13 mouse cellular contexts compared by ENCODE assay signal in genomic region chr12:31444827-31445226, GRCm38 (mm10). TPM values are rescaled to one million over a fixed set of nuclear protein-coding genes. Genes with fewer than 3 reads are reported as not detected.
DNase-seq lines count a peak whose midpoint lies in the region; ATAC-seq and TF ChIP-seq lines count a peak whose summit lies in the region.
"Had no signal": no experiment of that assay in that cellular context is flagged by ENCODE, and none has a peak within 500 bp of the region (broad histone marks: within the 10 kb centered on the region; RNA-seq: fewer than 3 reads in every experiment).

No protein-coding gene starts in this region.

- no peak overlapping the region for H3K4me3 ChIP-seq in hindbrain, embryonic 14.5 days (replicated peaks; ENCODE audit: low read length)
- no peak overlapping the region for H3K4me3 ChIP-seq in hindbrain, embryonic 13.5 days
- H3K4me3 ChIP-seq in lung, embryonic 14.5 days (ENCODE audit: low read depth, low read length): no peak overlapping the region
- no peak overlapping the region for H3K4me3 ChIP-seq in stomach, postnatal 0 days (ENCODE audit: low read depth, low read length)
- no peak overlapping the region for H3K4me3 ChIP-seq in forebrain, embryonic 15.5 days

- no peak for ATAC-seq in hindbrain, embryonic 14.5 days (ENCODE audit: low FRiP score)
- ATAC-seq in hindbrain, embryonic 13.5 days (ENCODE audit: low FRiP score): no peak
- no peak; the same call in 1 of the 2 replicates for ATAC-seq in lung, embryonic 14.5 days (ENCODE audit: insufficient read depth)
- no peak for ATAC-seq in stomach, postnatal 0 days (ENCODE audit: low FRiP score, low TSS enrichment)
- no peak for ATAC-seq in forebrain, embryonic 15.5 days (replicated peaks)
- ATAC-seq: liver, postnatal 0 days had no signal

- H3K9ac ChIP-seq in hindbrain, embryonic 14.5 days: no peak overlapping the region
- no peak overlapping the region for H3K9ac ChIP-seq in hindbrain, embryonic 13.5 days
- no peak overlapping the region for H3K9ac ChIP-seq in lung, embryonic 14.5 days
- no peak overlapping the region for H3K9ac ChIP-seq in stomach, postnatal 0 days (ENCODE audit: low read length)
- H3K9ac ChIP-seq in forebrain, embryonic 15.5 days (replicated peaks): no peak overlapping the region
- H3K9ac ChIP-seq: liver, postnatal 0 days; neural tube, embryonic 15.5 days had no signal

- 65% methylated on average over 6 of the region's 6 CpGs for WGBS in hindbrain, embryonic 14.5 days
- WGBS in hindbrain, embryonic 13.5 days: 66% methylated on average over 6 of the region's 6 CpGs
- 29% methylated on average over 6 of the region's 6 CpGs for WGBS in lung, embryonic 14.5 days
- WGBS in stomach, postnatal 0 days: 37% methylated on average over 6 of the region's 6 CpGs
- WGBS in forebrain, embryonic 15.5 days: 64% methylated on average over 6 of the region's 6 CpGs

- TF ChIP-seq CTCF in lung, embryonic 14.5 days (IDR thresholded peaks at IDR 0.05; ENCODE audit: low read depth): no peak
- no peak for TF ChIP-seq CTCF in stomach, postnatal 0 days (IDR thresholded peaks at IDR 0.05; ENCODE audit: low read depth)

- no peaks in the 10 kb centered on the region for H3K36me3 ChIP-seq in hindbrain, embryonic 14.5 days (replicated peaks; ENCODE audit: control insufficient read depth, insufficient read depth)
- no peaks in the 10 kb centered on the region for H3K36me3 ChIP-seq in hindbrain, embryonic 13.5 days
- H3K36me3 ChIP-seq in lung, embryonic 14.5 days (ENCODE audit: insufficient read depth): no peaks in the 10 kb centered on the region
- H3K36me3 ChIP-seq in stomach, postnatal 0 days (ENCODE audit: control insufficient read depth, insufficient read depth, low read length): no peaks in the 10 kb centered on the region
- H3K36me3 ChIP-seq in forebrain, embryonic 15.5 days: no peaks in the 10 kb centered on the region
- H3K36me3 ChIP-seq: embryonic facial prominence, embryonic 10.5 days; neural tube, embryonic 15.5 days had no signal

- 0 out of 2 replicates have a peak overlapping the region, but pooled peaks have one; percentile 56 for H3K4me2 ChIP-seq in hindbrain, embryonic 14.5 days (replicated peaks)
- no peak overlapping the region for H3K4me2 ChIP-seq in hindbrain, embryonic 13.5 days
- peak overlapping the region; percentile 51 for H3K4me2 ChIP-seq in lung, embryonic 14.5 days
- no peak overlapping the region for H3K4me2 ChIP-seq in stomach, postnatal 0 days (replicated peaks; ENCODE audit: low read depth)
- no peak overlapping the region for H3K4me2 ChIP-seq in forebrain, embryonic 15.5 days (replicated peaks)

- DNase-seq in hindbrain, embryonic 14.5 days (ENCODE audit: low spot score): no peak
- DNase-seq in urinary bladder, postnatal 14 days (ENCODE audit: low spot score): peak; percentile 9
- no peak for DNase-seq in urinary bladder, postnatal 36 days (ENCODE audit: low spot score in 2 of 2)
- peak; percentile 69 for DNase-seq in lung, embryonic 14.5 days
- peak; percentile 27 for DNase-seq in stomach, postnatal 0 days (ENCODE audit: low spot score)
- DNase-seq in frontal cortex, postnatal 36 days (ENCODE audit: low spot score in 2 of 2): no peak
- DNase-seq: cerebellum, adult 9-11 months; thymus, adult 18-20 months had no signal

- no peak overlapping the region for H3K27ac ChIP-seq in hindbrain, embryonic 14.5 days
- no peak overlapping the region for H3K27ac ChIP-seq in hindbrain, embryonic 13.5 days
- no peak overlapping the region for H3K27ac ChIP-seq in lung, embryonic 14.5 days (ENCODE audit: low read depth)
- H3K27ac ChIP-seq in stomach, postnatal 0 days (replicated peaks): no peak overlapping the region
- no peak overlapping the region for H3K27ac ChIP-seq in forebrain, embryonic 15.5 days (replicated peaks)
- H3K27ac ChIP-seq: embryonic facial prominence, embryonic 10.5 days; neural tube, embryonic 15.5 days had no signal

- H3K9me3 ChIP-seq in hindbrain, embryonic 14.5 days (ENCODE audit: control insufficient read depth, low read length): no peaks in the 10 kb centered on the region
- no peaks in the 10 kb centered on the region for H3K9me3 ChIP-seq in hindbrain, embryonic 13.5 days
- no peaks in the 10 kb centered on the region for H3K9me3 ChIP-seq in lung, embryonic 14.5 days (ENCODE audit: low read depth, low read length)
- H3K9me3 ChIP-seq in stomach, postnatal 0 days (ENCODE audit: control insufficient read depth, low read length): no peaks in the 10 kb centered on the region
- no peaks in the 10 kb centered on the region for H3K9me3 ChIP-seq in forebrain, embryonic 15.5 days
- H3K9me3 ChIP-seq: embryonic facial prominence, embryonic 10.5 days; neural tube, embryonic 15.5 days had no signal

- no peaks in the 10 kb centered on the region for H3K27me3 ChIP-seq in hindbrain, embryonic 14.5 days (ENCODE audit: control insufficient read depth, insufficient read depth, low read length)
- H3K27me3 ChIP-seq in hindbrain, embryonic 13.5 days: 0 out of 2 replicates have a peak, but pooled peaks cover 8% of the 10 kb centered on the region
- H3K27me3 ChIP-seq in lung, embryonic 14.5 days (ENCODE audit: insufficient read depth, low read length): no peaks in the 10 kb centered on the region
- no peaks in the 10 kb centered on the region for H3K27me3 ChIP-seq in stomach, postnatal 0 days (ENCODE audit: control insufficient read depth, insufficient read depth, low read length)
- H3K27me3 ChIP-seq in forebrain, embryonic 15.5 days: no peaks in the 10 kb centered on the region
- H3K27me3 ChIP-seq: neural tube, embryonic 15.5 days had no signal

- no peak for TF ChIP-seq EP300 in stomach, postnatal 0 days (optimal IDR thresholded peaks at IDR 0.05)

- H3K4me1 ChIP-seq in hindbrain, embryonic 14.5 days (replicated peaks; ENCODE audit: control insufficient read depth, insufficient read depth, low read length): peaks cover 6% of the 10 kb centered on the region; the same call in 1 of the 2 replicates
- H3K4me1 ChIP-seq in hindbrain, embryonic 13.5 days (replicated peaks): peaks cover 8% of the 10 kb centered on the region; the same call in 1 of the 2 replicates
- H3K4me1 ChIP-seq in lung, embryonic 14.5 days (ENCODE audit: insufficient read depth): no peaks in the 10 kb centered on the region
- H3K4me1 ChIP-seq in stomach, postnatal 0 days (replicated peaks; ENCODE audit: control insufficient read depth, insufficient read depth): no peaks in the 10 kb centered on the region
- H3K4me1 ChIP-seq in forebrain, embryonic 15.5 days: peaks cover 8% of the 10 kb centered on the region; the same call in 1 of the 2 replicates

RNA-seq across cellular contexts. Expression of gene Slc26a3, which starts 54.2 kb away (rescaled TPM):
- polyA plus RNA-seq in hindbrain, embryonic 14.5 days (2014; fragmentation: Nextera tagmentation; extraction: Ambion mirVana): not detected in 2 replicates
- polyA plus RNA-seq in hindbrain, embryonic 13.5 days (2015; fragmentation: Nextera tagmentation; extraction: Ambion mirVana): not detected in 2 replicates
- not detected in 2 replicates for polyA plus RNA-seq in lung, embryonic 14.5 days (2014; fragmentation: Nextera tagmentation; extraction: Ambion mirVana)
- 0.40 and 0.42 TPM in 2 replicates for polyA plus RNA-seq in stomach, postnatal 0 days (2015; fragmentation: Nextera tagmentation; extraction: Ambion mirVana)
- polyA plus RNA-seq in forebrain, embryonic 15.5 days (2015; fragmentation: Nextera tagmentation; extraction: Ambion mirVana): 0.08 and 0.11 TPM in 2 replicates
- polyA plus RNA-seq: embryonic facial prominence, embryonic 10.5 days had no signal

RNA-seq across cellular contexts. Expression of gene Cbll1, which starts 54.6 kb away (rescaled TPM):
- 20.2 and 26.4 TPM in 2 replicates for polyA plus RNA-seq in hindbrain, embryonic 14.5 days (2014; fragmentation: Nextera tagmentation; extraction: Ambion mirVana)
- 18.3 and 18.9 TPM in 2 replicates for polyA plus RNA-seq in hindbrain, embryonic 13.5 days (2015; fragmentation: Nextera tagmentation; extraction: Ambion mirVana)
- 19.5 and 21.1 TPM in 2 replicates for polyA plus RNA-seq in lung, embryonic 14.5 days (2014; fragmentation: Nextera tagmentation; extraction: Ambion mirVana)
- 6.1 and 6.4 TPM in 2 replicates for polyA plus RNA-seq in stomach, postnatal 0 days (2015; fragmentation: Nextera tagmentation; extraction: Ambion mirVana)
- polyA plus RNA-seq in forebrain, embryonic 15.5 days (2015; fragmentation: Nextera tagmentation; extraction: Ambion mirVana): 12.9 and 14.3 TPM in 2 replicates

Comparison
In these comparisons a context has a peak if more than half of its experiments do, and no peak if none do; other contexts are left out.
1. DNase-seq: peak in urinary bladder, postnatal 14 days (single experiment), lung, embryonic 14.5 days (single experiment) and stomach, postnatal 0 days (single experiment); none in hindbrain, embryonic 14.5 days (single experiment), urinary bladder, postnatal 36 days (0 of 2) and frontal cortex, postnatal 36 days (0 of 2).
2. H3K4me2 ChIP-seq: peak in hindbrain, embryonic 14.5 days (single experiment) and lung, embryonic 14.5 days (single experiment); none in hindbrain, embryonic 13.5 days (single experiment), stomach, postnatal 0 days (single experiment) and forebrain, embryonic 15.5 days (single experiment).